Mouse (Mus musculus): ENCODE data around the gene Arl5b.

The Arl5b gene

DNA sequence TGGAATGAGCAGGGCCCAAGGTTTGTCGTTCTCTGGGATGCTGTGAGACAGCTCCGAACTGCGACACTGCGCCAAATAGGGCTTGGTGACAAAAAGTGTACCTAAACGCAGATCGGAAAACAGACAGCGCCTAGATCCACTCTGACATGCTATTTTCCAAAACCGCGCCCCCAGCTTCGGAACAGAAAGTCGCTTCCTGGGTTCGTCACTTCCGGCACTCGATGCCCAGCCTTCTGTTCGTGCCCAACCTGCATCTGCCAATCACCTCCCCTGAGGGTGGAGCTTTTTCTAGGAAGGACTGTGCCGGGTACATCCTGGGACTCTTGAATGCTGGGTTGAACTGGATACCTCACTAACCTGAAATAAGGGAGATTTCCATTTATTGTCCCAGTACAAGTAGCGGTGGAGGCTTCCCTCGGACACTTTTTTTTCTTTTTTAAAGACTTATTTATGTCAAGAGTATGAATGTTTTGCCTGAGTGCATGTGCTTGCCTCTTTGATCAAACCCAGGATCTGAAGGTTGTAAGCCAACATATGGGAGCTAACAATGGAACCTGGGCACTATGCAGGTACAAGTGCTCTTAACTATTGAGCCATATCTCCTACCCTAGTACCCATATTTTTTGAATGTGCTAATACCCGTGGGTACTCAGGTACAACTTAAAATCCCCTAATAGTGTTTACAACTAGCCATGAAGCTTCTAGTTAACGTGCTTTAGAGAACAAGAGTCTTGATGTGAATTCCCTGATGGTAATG lies at the start of gene Arl5b:
Gene Arl5b, plus strand, starts transcription at position 279 of the 757 bp plus-strand sequence.
- peak; percentile 90 for DNase-seq (ENCODE audit: low read depth, low spot score)

DNA sequence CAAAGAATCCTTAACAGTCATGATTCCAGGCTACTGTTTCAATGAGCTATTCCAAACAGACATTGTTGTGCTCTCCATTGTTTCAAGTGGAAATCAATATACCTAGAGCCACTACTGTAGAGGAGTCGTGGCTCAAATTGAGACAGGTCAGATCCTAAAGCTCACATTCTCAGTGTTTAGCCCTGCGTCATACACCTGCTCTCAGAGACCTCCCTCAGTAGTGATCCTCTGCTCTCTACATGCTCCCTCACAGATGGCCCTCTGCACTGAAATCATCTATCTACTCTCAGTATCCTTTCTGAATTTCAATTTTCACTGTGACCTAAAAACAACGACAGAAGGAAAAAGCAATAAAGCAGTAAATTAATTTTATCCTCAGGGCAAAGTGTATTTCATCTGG lies 41.7 kb upstream of the Arl5b start:
- DNase-seq (ENCODE audit: low read depth, low spot score): no peak

DNA sequence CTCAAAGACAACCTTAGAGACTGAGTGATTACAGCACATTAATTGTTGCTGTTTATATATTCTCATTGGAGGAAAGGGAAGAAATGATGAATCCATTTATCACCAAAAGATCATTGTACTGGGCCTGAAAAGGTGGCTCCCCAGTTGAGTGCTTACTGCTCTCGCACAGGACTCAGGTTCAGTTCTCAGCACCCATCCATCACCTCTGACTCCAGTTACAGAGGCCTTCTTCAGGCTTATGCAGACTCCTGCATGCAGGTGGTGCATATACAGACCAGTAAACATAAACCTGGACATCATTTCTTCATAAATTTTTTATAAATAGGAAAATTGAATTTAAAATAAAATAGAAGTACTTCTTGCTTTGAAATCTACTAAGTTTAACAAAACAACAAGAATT lies 41.1 kb upstream of the Arl5b start:
- DNase-seq (ENCODE audit: low read depth, low spot score): no peak

DNA sequence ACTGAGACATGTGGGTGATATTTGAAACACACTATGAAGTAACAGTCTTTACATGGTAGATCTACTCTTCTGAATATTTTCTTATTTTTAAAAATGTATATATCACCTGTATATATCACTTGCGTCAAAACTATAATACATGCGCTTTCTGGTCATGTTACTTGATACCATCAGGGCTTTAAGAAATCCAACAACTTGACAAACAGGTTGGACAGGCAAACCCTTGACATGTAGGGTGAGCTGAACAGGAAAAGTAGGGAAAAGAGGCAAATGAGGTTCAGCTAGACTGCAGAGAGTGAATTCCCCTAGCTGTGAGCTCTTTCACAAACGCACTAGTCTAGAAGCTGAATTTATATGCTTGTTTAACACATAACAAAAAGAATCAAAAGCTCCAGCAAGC lies 22.4 kb upstream of the Arl5b start:
- no peak for DNase-seq (ENCODE audit: low read depth, low spot score)

DNA sequence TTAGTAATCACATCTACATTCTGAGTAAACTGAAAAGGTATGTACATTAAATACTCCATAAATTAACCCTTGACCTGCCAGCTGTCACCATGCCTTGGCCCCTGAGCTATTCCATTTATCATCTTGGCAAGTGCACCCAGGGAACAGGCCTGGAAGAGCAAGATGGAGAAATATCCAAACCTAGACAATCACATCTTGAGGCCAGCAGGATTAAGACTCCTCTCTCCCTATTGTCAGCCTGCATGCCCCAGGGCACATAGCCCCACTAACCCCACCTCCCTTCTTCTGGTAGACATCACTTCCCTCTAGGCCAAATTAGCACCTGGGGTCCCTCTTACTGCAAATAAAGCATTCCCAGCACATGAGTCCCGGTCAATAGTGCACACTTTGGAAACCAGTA lies 21.4 kb upstream of the Arl5b start:
- no peak for DNase-seq (ENCODE audit: low read depth, low spot score)

DNA sequence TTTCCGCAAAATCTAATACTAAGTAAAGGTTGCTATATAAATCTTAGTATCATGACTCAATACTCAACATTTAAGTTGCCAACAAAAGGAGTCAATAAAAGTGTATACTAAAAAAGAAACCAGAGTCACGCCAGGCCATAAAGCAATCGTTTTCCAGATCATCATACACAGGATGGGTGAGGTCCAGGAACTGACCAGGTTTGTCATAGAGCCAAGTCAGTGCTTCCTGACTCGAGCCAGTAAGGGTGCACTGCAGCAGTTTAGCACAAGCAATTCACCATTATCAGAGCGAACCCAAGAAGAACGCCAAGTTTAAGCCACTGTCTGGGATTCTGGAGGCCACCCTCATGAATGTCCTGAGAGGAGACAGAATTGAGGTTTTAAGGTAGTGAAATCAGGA lies 10.5 kb upstream of the Arl5b start:
- no peak for DNase-seq (ENCODE audit: low read depth, low spot score)

DNA sequence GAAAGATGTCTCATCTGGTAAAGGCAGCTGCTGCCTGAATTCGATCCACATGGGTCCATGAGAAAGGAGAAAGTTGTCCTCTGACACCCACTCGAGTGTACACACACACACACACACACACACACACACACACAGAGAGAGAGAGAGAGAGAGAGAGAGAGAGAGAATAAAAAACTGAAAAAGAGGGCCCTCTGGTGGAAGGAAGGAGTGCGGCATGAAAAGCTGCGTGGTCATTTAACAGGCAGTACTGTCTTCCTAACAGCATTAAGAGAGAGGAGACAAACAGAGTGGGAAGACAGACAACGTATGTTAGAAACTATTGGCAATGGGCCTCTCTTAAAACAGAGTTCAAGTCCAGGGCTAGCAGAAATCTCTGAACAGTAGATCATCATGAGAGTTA lies 8.9 kb upstream of the Arl5b start:
- peak; percentile 48 for DNase-seq (ENCODE audit: low read depth, low spot score)

DNA sequence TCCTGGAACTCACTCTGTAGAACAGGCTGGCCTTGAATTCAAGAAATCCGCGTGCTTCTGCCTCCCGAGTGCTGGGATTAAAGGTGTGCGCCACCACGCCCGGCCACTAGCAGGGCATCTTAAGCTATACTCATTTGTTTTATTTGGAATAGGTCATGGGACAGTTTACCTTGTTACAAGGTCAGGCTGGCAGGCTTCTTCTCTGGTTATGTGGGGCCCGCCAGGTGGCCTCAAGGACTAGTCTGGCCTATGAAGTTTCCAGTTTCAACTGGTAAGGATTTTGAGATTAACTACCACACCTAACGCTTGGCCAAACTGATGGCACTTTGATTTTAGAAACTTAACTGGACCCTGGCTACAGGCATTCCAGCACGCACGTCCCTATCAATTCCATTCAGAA lies 5.3 kb downstream of the Arl5b start:
- DNase-seq (ENCODE audit: low read depth, low spot score): peak; percentile 69

DNA sequence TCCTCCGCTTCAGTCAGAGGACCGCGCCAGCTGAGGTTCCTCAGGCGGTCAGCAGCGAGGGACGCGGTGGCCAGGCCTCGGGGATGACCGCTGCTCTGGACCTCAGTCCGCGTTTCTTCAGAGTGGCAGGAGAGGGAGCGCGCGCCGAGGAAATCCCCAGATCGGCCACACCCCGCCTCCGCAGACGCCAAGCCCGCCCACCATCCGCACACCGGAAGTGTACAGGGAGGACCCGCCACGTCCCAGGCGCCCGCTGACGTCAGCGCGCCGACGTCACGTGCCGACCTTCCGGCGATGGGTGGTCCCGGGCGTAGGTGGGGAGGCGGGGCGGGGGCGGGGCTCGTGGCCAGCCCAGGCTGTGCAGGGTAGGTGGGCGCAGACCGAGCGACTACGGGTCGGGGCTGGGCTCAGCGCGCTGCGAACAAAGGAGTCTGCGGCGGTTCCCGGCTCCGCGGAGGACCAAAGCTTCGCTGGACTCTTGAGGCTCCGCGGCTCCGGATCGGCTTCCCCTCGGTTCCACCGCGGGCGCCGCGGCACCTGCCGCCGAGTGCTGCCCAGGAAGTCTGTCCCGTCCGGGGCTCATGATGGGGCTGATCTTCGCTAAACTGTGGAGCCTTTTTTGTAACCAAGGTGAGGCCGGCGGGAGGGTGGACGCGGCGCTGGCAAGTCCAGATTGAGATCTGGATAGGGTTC lies 5.9 kb downstream of the Arl5b start, which contains the start of gene Nsun6:
Gene Nsun6, minus strand, starts transcription at position 125 of the 693 bp plus-strand sequence.
- peak; percentile 95 for DNase-seq (ENCODE audit: low read depth, low spot score)

DNA sequence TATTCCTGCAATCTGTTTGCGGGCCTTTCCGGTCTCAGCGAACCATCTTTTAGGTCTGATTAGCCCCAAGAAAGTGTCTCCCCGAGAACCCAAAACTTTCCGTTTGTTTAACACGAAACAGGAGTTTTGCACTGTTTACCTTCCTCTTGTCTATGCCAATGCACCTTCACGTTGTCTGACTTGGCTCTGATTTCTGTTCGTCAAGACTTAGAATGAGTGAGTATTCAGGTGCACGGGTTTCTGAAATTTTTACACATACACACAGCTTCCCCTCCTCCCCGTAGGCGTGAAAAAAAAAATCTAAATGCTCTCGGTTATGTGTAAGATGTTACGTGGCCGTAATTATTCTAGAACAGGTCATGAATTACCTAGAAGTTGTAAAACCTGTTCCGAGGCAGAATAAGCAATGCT lies 6.6 kb downstream of the Arl5b start:
- peak; percentile 13 for DNase-seq (ENCODE audit: low read depth, low spot score)

DNA sequence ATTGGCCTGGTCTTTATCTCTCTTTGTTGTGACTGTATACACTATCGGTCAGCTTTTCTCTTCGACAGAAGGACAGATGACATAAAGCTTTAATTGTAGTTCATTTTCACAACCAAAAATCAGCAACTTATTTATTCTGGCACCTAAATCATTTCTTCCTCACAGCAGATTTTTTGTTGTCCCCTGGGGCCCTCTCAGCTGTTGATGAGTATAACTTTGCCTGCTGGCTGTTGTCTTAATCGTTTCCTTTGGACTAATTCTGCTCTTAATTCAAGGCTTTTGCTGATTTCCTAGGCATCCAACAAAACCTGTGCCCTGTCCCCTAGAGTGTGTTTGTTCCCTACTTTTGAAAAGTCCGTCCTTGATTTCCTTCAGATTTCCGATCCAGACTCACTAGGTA lies 9.0 kb downstream of the Arl5b start:
- no peak for DNase-seq (ENCODE audit: low read depth, low spot score)

DNA sequence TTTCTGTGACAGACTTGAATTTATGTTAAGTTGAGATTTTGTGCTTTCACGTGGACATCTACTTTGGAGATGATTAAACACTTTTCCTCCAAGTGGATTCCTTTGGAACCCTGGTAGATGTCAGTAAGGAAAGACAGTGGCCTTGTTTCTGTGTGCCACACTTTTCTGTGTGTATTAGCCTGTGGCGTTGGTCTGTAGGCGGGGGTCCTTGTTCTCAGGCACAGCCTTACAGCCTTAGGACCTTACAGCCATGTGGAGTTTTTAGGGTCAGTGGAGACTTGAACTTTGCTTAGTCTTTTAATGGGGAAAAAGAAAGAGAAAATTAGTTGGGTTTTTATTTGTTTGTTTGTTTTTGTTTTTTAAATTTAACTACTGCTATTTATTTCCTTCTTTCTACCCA lies 11.7 kb downstream of the Arl5b start:
- DNase-seq (ENCODE audit: low read depth, low spot score): no peak

DNA sequence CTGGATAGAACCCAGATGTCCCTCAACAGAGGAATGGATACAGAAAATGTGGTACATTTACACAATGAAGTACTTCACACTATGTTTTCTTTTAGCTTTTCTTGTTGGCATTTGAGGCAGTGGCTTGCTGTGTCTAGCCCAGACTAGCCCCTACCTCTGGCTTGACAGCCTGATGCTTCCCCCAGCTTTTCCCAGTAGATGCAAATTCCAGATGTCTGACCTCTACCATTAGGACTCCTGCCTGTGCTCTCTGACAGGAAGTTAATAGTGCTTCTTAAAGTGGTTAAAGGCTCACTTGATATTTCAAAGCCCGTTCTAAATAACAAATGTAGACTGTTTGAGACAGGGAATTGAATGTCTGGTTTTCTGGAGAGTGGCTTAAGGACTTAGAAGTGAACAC lies 14.6 kb downstream of the Arl5b start:
- peak; percentile 27 for DNase-seq (ENCODE audit: low read depth, low spot score)

DNA sequence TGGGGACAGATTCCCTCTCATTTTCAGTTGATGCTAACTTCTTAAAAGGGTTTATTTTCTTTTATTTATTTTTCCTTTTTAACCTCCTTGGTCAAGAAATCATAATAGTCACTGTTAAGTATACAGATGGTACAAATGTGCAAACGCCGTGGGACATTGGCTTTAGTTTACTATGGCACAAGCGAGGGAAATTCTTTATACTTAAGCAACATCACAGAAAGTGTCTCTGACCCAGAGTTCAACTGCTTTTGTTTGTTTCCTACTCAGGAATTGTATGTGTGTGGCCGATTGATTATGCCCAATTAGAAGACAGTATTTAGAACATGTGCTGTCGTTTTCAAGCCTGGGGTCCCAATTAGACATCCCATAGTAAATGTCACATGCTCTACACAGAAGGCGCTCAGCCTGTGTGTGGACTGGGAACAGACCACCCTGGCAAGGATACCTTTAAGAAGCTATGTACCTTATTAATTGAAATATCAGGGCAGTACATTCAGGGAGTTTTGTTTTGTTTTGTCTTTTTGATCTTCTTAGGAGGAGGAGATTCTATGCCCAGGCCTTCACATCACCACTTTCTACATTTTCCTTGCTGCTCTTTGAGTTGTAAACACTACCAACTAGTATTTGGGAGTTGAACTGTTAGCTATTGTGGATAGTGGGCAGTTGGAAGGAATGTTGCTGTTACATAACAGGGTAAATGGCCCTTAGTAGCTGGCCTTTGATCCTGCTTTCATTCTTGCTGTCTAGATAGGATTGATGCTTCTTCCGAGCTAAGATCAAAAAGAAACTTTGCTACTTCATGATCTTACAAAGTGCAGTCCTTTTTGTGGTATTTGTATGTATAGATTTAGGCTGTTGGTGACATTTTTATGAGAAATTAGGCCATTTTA lies 15.4 kb downstream of the Arl5b start:
- no peak for DNase-seq (ENCODE audit: low read depth, low spot score)

DNA sequence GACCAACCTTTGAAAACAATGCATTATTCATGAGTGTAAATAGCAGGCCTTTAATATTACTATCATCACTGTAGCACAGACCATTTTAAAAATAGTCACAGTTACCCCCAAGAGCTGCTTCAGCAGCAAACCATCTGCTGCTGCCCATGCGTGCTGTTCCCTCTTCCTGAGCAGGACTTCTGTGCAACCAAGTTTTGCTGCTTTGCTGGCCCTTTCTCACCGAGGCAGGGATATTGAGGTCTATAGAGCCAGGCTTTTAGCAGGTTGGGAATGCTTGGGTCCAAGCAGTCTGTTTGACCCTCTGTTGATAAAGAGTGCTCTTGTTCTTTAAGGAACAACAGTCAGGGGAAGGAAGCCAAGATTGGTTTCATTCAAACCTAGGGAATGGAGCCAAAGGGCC lies 16.3 kb downstream of the Arl5b start:
- DNase-seq (ENCODE audit: low read depth, low spot score): no peak

DNA sequence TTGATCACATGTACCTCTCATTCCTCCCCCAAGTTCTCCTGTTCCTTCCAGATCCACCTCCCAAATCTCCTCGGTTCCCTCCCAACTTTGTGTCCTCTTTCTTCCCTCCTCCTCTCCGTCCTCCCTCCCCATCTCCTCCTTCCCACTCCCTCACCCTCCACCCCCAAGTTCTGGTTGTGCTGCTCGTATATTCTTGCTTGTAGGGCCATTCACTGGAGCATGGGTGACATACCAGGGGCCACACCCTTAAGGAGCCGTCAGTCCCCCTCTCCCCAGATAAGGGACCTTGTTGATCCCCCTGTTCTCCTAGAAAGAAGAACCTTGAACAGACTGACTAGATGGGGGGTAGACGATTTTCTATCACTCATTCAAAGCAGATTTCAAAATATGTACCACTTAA lies 17.9 kb downstream of the Arl5b start:
- DNase-seq (ENCODE audit: low read depth, low spot score): no peak

DNA sequence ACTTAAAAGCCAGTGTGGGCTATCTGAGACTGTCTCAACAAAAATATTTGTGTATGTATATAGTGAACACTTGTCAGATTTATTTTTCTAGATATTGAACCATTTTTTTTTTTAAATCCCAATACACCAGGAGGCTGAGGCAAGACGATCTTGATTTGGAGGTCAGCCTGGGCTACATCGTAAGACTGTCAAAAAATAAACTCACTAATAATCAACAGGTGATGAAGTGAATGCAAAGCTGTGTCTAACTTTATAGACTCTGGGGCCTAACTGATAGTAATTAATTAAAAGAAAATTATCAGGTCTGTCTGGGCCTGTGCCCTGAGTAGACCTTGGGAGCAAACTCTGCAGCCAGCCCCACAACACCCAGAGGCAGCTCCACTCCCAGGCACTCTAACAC lies 34.5 kb downstream of the Arl5b start:
- no peak for DNase-seq (ENCODE audit: low read depth, low spot score)

DNA sequence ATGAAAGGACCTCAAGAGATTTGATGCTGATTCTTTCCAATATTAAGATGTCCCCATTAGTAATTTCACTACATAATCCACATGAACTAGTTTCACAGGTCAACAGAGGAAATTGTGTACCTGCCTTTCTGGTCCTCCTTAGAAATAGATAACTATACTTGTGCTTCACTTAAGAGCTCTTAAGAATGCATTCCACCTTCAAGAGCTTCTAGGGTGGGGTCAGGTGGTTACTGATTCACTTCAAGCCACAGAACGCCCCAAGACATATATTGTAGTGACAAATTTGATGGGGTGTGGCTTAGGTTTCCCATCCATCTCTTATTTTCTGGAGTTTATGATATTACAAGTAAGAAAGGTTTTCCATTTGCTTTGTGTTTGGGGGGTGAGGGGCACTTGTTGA lies 38.1 kb downstream of the Arl5b start:
- DNase-seq (ENCODE audit: low read depth, low spot score): no peak

DNA sequence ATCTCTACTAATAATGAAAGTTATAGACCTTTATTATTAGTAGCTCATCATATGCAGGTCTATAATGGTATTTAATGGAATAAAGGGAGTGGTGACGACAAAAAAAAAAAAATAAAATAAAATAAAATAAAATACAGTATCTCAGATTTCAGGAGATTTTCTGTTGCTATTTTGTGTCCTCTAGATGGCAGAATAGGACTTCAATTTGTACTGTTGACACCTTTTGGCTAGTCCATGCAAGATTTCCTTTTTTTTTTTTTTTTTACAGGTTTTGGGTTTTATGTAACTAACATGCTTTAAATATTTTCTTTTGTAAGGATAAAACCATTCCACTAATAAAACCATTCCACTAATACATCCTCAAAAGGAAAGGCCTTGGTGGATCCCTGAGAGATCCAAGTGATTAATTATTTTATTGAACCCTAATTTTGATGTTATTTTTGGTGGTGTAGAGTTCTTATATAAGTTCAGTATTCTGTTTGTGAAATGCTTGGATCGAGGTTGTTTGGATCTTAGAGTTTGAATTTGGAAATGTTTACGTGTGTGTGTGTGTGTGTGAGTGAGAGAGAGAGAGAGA lies 47.4 kb downstream of the Arl5b start:
- peak; percentile 9 for DNase-seq (ENCODE audit: low read depth, low spot score)

DNA sequence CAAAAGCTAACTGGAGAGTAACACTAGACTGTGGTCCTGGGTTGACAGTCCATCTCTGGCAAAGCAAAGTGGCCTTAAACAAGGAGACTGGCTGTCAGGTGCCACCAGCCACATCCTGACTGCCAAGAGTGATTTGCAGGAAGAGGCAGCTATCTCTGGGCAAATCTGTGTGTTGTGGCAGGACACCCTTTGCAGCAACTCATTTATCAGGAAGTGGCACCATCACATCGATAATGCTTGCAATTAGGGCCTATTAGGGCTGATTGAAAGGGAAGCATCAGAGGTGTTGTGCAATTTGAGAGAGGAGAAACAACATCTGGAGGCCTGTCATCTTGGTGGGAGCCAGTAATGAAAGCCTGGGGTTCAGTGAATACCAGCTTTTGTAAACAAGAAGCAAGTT lies 55.2 kb downstream of the Arl5b start:
- no peak for DNase-seq (ENCODE audit: low read depth, low spot score)

DNA sequence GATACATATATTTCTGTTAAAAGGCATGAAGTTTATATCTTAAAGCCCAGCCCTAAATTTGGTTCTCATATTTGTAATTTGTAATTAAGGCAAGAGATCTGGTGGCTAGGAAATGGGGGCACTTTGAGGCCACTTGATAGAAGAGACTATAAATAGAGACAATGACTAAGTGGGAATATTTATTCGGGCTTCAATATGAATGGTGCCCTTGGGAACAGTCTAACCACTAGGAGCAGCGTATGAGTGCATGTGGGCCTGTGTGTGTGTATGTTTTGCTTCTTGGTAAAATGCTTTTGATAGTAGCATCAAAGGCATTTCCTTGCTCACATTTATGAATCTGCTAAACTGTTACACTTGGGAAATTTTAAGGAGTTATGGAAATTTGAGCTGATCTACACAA lies 62.1 kb downstream of the Arl5b start:
- DNase-seq (ENCODE audit: low read depth, low spot score): no peak
